Mouse (Mus musculus) forebrain, embryonic 14.5 days (tissue): ENCODE data around the gene Ppp2r3a. TPM values are rescaled to one million over a fixed set of nuclear protein-coding genes. Genes with fewer than 3 reads are reported as not detected.

Experiments used
- ATAC-seq: fragments of 200-750 bp; cut with Nextera tagmentation; 2 replicates; pipeline ENCODE4 v1.8.0; 2017; ENCODE audit warnings: mild to moderate bottlenecking, moderate library complexity
- DNase-seq: peaks from one replicate; pipeline ENCODE4 v3.0.0-alpha.2; 2015; ENCODE audit warnings: low spot score
- H3K27ac ChIP-seq: fragments of 300-500 bp; sonication (generic); 2 replicates; pipeline ENCODE4 v1.5.1; 2014; ENCODE audit warnings: low read depth, mild to moderate bottlenecking, control low read depth, low read length, moderate library complexity
- H3K27me3 ChIP-seq: fragments of 300-500 bp; sonication (generic); replicated peaks from 2 replicates; pipeline ENCODE4 v1.6.1; 2014; ENCODE audit warnings: low read length, control low read depth, mixed read lengths; ENCODE audit not compliant: control insufficient read depth, insufficient read depth
- H3K36me3 ChIP-seq: fragments of 300-500 bp; sonication (generic); 2 replicates; pipeline ENCODE4 v1.6.1; 2014; ENCODE audit warnings: low read length, control low read depth; ENCODE audit not compliant: control insufficient read depth, insufficient read depth
- H3K4me1 ChIP-seq: fragments of 300-500 bp; sonication (generic); 2 replicates; pipeline ENCODE4 v1.6.1; 2014; ENCODE audit warnings: antibody characterized with exemption, low read length, control low read depth; ENCODE audit not compliant: control insufficient read depth, insufficient read depth
- H3K4me2 ChIP-seq: fragments of 300-500 bp; sonication (generic); 2 replicates; pipeline ENCODE4 v1.6.1; 2014; ENCODE audit warnings: mild to moderate bottlenecking, control low read depth, low read length
- H3K4me3 ChIP-seq: fragments of 300-500 bp; sonication (generic); 2 replicates; pipeline ENCODE4 v1.5.1; 2014; ENCODE audit warnings: low read depth, low read length, control low read depth
- H3K9ac ChIP-seq: fragments of 300-500 bp; sonication (generic); 2 replicates; pipeline ENCODE4 v1.6.1; 2014; ENCODE audit warnings: mild to moderate bottlenecking, low read length, control low read depth, moderate library complexity
- H3K9me3 ChIP-seq: fragments of 300-500 bp; sonication (generic); replicated peaks from 2 replicates; pipeline ENCODE4 v1.6.1; 2016; ENCODE audit warnings: low read length, control low read depth, mixed read lengths; ENCODE audit not compliant: control insufficient read depth
- WGBS: fragments of 180-500 bp; shearing (Covaris S2); extraction: QIAGEN DNeasy Blood & Tissue Kit; methylation state at CpG from one replicate; pipeline ENCODE4 v1.1.7; 2014; 5-methylcytosine and 5-hydroxymethylcytosine counted together
- polyA plus RNA-seq: library from polyadenylated mRNA; unstranded; fragments of >200 nt; fragmentation: Nextera tagmentation; extraction: Ambion mirVana; gene quantifications from 2 replicates; pipeline ENCODE4 v1.2.1, GENCODE M21; 2014

The Ppp2r3a gene
- polyA plus RNA-seq, 1 experiment from 2014 or later, result 20.6 TPM

DNA sequence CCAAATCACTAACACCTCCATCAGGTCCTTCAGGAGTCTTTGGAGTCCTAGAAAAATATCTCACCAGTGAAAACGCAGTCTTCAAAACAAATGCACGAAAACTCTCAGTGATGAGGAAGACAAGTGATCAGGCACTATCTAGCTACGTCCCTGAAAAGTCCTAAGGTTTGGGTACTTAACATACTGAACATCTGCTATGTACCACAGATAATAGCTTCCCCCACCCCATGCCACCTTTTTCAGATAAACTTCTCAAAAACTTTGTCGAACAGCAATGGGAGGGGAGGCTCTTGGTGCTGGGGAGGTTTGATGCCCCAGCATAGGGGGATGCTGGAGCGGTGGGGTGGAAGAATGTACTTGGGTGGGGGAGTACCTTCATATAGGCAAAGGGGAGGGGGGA, 6.1 kb downstream of the Ppp2r3a start:
- no peaks in the 10 kb centered on the region for H3K36me3 ChIP-seq
- no peak overlapping the region for H3K4me3 ChIP-seq
- ATAC-seq, result no peak
- no peak overlapping the region for H3K9ac ChIP-seq
- H3K4me1 ChIP-seq, result peaks cover 10% of the 10 kb centered on the region; the same call in 1 of the 2 replicates
- H3K27ac ChIP-seq, result no peak overlapping the region
- no peaks in the 10 kb centered on the region for H3K9me3 ChIP-seq
- H3K27me3 ChIP-seq, result no peaks in the 10 kb centered on the region
- WGBS, result 90% methylated on average over 5 of the region's 5 CpGs
- DNase-seq, result no peak
- no peak overlapping the region for H3K4me2 ChIP-seq

DNA sequence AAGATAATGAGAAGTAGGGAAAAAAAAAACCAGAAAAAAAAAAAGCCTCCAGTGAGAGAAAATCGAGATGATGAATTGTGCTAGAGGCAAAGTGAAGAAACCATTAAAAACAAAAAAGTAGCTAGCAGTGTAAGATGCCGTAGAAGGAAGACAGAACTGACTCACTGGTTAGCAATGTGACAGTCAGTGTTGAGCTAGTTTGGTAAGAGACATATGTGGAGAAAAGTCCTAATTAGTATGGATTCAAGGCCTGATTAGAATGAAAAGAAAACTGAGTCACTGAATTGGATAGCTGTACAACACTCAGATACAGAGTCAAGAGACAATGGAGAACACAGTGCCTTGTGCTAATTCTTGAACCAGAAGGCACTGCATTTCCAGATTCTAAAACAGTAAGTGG, 7.9 kb downstream of the Ppp2r3a start:
- Histone ChIP-seq H3K36me3 (no peaks in the 10 kb centered on the region), H3K9me3 (no peaks in the 10 kb centered on the region), H3K4me3 (no peak overlapping the region), H3K4me2 (no peak overlapping the region), H3K9ac (no peak overlapping the region), H3K4me1 (peaks cover 3% of the 10 kb centered on the region; the same call in 1 of the 2 replicates), H3K27me3 (no peaks in the 10 kb centered on the region), H3K27ac (no peak overlapping the region)
- 66% methylated on average over 2 of the region's 2 CpGs for WGBS
- ATAC-seq (no peak), DNase-seq (no peak)

DNA sequence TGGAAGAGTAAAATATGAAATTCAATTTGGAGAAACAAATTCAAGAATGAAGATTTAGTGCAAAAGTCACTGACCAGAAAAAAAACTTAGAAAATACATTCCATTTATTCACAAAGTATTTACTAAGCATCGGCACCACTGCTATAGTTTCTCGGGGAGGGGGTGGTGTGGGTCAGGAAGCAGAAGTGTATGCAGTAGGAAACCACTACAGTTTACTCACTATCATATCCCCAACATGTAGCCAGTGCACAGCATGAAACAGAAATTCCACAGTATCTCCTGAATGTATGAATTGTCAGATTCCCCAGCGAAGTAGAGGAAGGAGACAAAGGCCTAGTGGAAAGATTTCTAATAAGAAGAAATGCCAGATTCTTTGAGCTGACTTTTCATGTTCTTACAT, 11.4 kb downstream of the Ppp2r3a start:
- 82% methylated on average over 3 of the region's 3 CpGs for WGBS
- ATAC-seq, result no peak
- H3K4me3 ChIP-seq, result no peak overlapping the region
- H3K9ac ChIP-seq, result no peak overlapping the region
- no peak overlapping the region for H3K27ac ChIP-seq
- H3K27me3 ChIP-seq, result no peaks in the 10 kb centered on the region
- H3K9me3 ChIP-seq, result no peaks in the 10 kb centered on the region
- H3K4me2 ChIP-seq, result no peak overlapping the region
- DNase-seq, result no peak
- H3K36me3 ChIP-seq, result no peaks in the 10 kb centered on the region
- no peaks in the 10 kb centered on the region; the same call in 1 of the 2 replicates for H3K4me1 ChIP-seq

DNA sequence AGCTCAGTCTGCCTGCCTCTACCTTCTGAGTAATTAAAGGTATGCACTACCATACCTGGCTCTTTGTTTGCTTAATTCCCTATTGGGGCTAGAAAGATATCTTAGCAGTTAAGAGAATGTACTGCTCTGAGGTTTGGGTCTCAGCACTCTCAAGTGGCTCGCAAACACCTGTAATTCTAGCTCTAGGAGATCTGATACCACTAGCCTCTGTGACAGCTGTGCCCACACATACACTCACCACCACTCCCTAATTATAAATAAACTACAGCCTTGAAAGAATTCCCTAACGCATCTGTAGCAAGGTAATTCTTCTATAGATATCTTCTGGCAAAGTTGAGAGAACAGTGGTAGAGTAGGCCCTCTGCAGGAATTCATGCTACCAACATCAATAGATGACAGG, 15.8 kb downstream of the Ppp2r3a start:
- no peak overlapping the region for H3K4me3 ChIP-seq
- WGBS, result 91% methylated on average over 2 of the region's 2 CpGs
- DNase-seq, result no peak
- ATAC-seq, result no peak
- no peak overlapping the region for H3K9ac ChIP-seq
- H3K9me3 ChIP-seq, result no peaks in the 10 kb centered on the region
- H3K27me3 ChIP-seq, result no peaks in the 10 kb centered on the region
- no peak overlapping the region for H3K4me2 ChIP-seq
- H3K36me3 ChIP-seq, result no peaks in the 10 kb centered on the region
- no peak overlapping the region for H3K27ac ChIP-seq
- no peaks in the 10 kb centered on the region for H3K4me1 ChIP-seq

DNA sequence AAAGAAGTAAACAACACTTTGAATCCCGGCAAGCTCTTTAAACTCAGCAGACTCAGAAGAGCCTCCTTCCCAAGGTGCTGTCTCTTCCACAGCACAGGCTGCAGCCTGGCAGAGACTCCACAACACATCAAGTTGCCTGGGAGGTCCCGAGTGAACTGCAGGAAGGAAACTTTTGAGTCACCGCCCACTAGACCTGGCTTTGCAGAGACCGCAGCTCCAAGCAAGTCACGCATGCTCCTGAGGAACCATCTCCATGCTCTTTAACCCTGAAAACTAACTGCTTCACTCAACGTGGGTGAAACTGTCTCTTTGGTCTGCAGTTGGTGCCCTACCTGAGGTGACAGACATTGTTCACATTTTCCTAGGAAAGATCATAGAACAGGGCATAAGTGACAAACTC, 19.6 kb downstream of the Ppp2r3a start:
- Histone ChIP-seq H3K9me3 (no peaks in the 10 kb centered on the region), H3K27ac (no peak overlapping the region), H3K9ac (no peak overlapping the region), H3K36me3 (no peaks in the 10 kb centered on the region), H3K27me3 (no peaks in the 10 kb centered on the region), H3K4me1 (no peaks in the 10 kb centered on the region), H3K4me2 (no peak overlapping the region), H3K4me3 (no peak overlapping the region)
- WGBS, result 83% methylated on average over 6 of the region's 6 CpGs
- ATAC-seq, result no peak
- no peak for DNase-seq

DNA sequence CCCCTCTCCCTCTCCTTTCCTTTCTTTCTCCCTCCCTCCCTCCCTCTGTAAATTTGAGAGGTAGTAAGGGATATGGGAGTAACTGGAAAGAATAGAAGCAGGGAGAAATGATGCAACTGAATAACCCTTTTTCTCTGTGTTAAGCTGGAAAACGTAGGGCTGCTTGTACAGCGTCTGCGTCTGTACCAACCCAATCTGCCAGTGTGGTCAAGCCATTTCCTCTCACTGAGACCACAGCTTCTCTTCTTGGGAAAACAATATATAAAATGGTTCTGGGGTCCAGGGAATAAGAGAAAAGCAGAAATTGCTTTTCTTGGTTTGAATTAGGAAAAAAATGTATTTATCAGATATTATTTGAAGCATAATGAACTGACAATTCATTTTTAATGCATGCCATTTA, 21.6 kb downstream of the Ppp2r3a start:
- Histone ChIP-seq H3K36me3 (no peaks in the 10 kb centered on the region), H3K9ac (no peak overlapping the region), H3K4me2 (no peak overlapping the region), H3K4me3 (no peak overlapping the region), H3K27me3 (no peaks in the 10 kb centered on the region), H3K27ac (no peak overlapping the region), H3K4me1 (no peaks in the 10 kb centered on the region), H3K9me3 (no peaks in the 10 kb centered on the region)
- 87% methylated on average over 3 of the region's 3 CpGs for WGBS
- DNase-seq (no peak), ATAC-seq (no peak)

DNA sequence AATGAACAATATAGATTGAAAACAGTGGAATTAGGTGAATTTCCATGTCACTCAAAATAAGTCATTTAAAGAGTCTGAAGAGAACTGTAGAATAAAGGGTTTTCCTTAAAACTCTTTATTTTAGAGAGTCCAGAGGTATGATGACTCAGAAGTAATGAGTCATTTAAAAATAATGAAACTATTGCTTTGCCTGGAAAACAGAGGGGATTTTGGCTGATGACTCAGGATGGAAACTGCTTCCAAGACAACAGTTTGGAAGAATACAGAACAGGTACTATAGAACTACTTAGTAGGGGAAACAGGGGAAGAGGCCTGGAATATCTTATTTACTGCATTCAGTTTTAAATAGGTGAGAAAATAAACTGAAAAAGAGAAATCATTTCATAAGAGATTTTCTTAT, 22.7 kb downstream of the Ppp2r3a start:
- no peak for DNase-seq
- Histone ChIP-seq H3K4me3 (no peak overlapping the region), H3K27me3 (no peaks in the 10 kb centered on the region), H3K27ac (no peak overlapping the region), H3K36me3 (no peaks in the 10 kb centered on the region), H3K9ac (no peak overlapping the region), H3K4me2 (no peak overlapping the region), H3K4me1 (no peaks in the 10 kb centered on the region), H3K9me3 (no peaks in the 10 kb centered on the region)
- no peak for ATAC-seq

DNA sequence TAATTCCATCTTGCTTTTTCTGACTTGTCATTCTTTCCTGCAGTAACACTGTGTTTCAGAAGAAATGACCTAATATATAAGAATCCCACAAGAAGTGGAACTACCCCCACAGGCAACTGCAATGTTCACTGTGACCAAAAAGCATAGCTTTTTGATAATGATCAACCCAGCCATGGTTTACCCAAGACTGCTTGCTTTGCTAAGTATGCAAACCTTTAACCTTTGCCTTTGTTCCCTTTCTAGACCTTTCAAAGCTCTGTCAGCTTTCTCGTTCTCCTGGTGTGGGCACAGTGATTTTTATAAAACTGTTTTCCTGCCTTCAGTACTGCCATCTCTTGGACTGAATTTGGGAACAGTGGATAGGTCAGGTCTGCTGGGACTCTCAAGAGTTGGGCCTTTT, 43.6 kb downstream of the Ppp2r3a start:
- Histone ChIP-seq H3K27ac (no peak overlapping the region), H3K4me3 (no peak overlapping the region), H3K27me3 (no peaks in the 10 kb centered on the region), H3K4me1 (no peaks in the 10 kb centered on the region), H3K9me3 (no peaks in the 10 kb centered on the region), H3K4me2 (no peak overlapping the region), H3K9ac (no peak overlapping the region), H3K36me3 (no peaks in the 10 kb centered on the region)
- ATAC-seq (no peak), DNase-seq (no peak)
- WGBS, result 41% methylated on average over 1 of the region's 1 CpGs

DNA sequence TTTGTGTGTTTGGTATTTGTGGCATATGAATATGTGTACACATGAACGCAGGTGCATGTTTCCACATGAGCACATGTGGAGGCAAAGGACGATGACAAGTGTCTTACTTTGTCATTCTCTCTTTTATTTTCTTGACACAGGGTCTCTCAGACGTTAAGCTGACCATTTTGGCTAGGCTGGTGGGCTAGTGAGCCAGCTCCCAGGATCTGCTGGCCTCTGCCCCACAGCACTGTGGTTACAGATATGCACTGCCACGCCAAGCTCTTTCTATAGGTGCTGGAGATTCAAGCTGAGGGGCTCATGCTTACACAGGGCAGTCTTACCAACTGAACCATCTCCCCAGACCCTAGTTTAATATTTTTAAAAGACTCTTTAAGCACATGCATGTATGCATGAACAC, 45.1 kb downstream of the Ppp2r3a start:
- Histone ChIP-seq H3K27ac (no peak overlapping the region), H3K4me3 (no peak overlapping the region), H3K27me3 (no peaks in the 10 kb centered on the region), H3K9me3 (no peaks in the 10 kb centered on the region), H3K9ac (no peak overlapping the region), H3K4me2 (no peak overlapping the region), H3K36me3 (no peaks in the 10 kb centered on the region), H3K4me1 (no peaks in the 10 kb centered on the region)
- no peak for DNase-seq
- no peak for ATAC-seq
- WGBS, result 80% methylated on average over 4 of the region's 4 CpGs

DNA sequence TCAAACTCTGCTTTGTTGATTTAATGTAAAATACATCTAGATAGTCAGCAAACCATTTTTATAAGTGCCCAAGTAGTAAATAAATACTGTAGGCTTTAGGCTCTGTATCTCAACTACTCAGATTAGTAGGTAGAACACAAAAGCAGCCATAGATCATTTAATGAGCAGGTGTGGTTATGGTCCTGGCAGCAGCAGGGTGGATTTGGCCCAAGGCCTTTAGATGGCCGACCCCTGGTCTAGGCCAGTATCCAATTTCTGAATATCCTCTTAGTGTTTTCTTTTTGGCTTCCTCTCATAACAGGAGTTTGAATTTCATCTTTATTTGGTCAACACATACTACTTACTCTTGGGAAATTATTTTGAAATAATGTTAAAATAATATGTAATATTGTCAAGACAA, 46.4 kb downstream of the Ppp2r3a start:
- H3K27me3 ChIP-seq, result no peaks in the 10 kb centered on the region
- DNase-seq, result no peak
- ATAC-seq, result no peak
- 52% methylated on average over 1 of the region's 1 CpGs for WGBS
- H3K27ac ChIP-seq, result no peak overlapping the region
- no peaks in the 10 kb centered on the region for H3K36me3 ChIP-seq
- no peak overlapping the region for H3K4me2 ChIP-seq
- H3K4me3 ChIP-seq, result no peak overlapping the region
- peaks cover 4% of the 10 kb centered on the region; the same call in 1 of the 2 replicates for H3K4me1 ChIP-seq
- H3K9me3 ChIP-seq, result no peaks in the 10 kb centered on the region
- no peak overlapping the region for H3K9ac ChIP-seq
